Mouse (Mus musculus): ENCODE measurements around the gene Trim75.

The Trim75 gene

DNA sequence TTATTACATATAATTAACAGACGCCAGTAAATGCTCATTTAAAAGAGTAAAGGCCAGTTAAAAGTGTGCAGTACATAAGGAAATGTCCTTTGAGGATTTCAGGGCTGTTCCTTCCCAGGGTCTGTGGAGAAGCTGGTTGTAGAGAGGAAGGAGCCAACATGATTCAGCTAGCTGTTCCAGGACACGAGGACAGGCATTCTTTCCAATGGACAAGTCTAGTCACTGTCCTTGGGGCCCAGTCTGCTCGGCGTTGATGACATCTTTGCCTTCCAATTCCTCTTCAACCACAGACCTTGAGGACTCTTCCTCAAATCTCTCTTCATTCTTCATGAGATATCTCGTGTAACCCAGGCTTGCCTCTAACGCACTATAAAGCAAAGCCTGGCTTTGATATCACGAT lies 42.0 kb downstream of the Trim75 start:
- in situ Hi-C loops (cut with MboI, MseI), result loop anchor here (25.0 kb wide), 1 partner anchor 1917 kb away; the partner anchor contains the start of gene Naf1

- in situ Hi-C loops (cut with MboI, MseI), result loop anchor here (5.0 to 25.0 kb wide), 5 partner anchors 58 to 1917 kb away; partner anchors contain the start of genes Klhl2 and Naf1
Observed at GRCm38 (mm10) chr8:64944831-64945230, 42.8 kb downstream of the Trim75 start.

DNA sequence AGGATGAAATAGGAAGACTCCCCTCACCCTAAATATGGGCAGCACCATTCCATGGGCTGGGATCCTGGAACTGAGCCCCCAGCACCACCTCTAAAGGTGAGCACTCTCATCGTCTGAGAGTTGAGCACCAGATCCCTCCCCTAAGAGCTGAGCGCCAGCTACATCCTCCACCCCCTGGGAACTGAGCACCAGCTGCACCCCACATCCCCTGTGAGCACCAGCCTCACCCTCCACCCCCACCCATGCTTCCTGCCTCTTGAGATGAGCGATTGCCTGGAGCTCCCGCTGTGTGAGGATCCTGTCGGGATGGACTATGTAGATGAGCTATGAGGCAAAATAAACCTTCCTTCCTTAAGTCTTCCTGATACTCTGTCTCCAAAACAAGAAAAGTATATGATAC lies 44.7 kb downstream of the Trim75 start:
- in situ Hi-C loops (cut with MboI, MseI), result loop anchor here (5.0 to 25.0 kb wide), 5 partner anchors 56 to 1919 kb away; partner anchors contain the start of genes Klhl2 and Naf1

- in situ Hi-C loops (cut with MboI, MseI), result loop anchor here (5.0 to 25.0 kb wide), 5 partner anchors 54 to 1921 kb away; partner anchors contain the start of genes Klhl2 and Naf1
Observed at GRCm38 (mm10) chr8:64941495-64941894, 46.1 kb downstream of the Trim75 start.

- in situ Hi-C loops (cut with MboI, MseI), result loop anchor here (5.0 to 25.0 kb wide), 5 partner anchors 54 to 1921 kb away; partner anchors contain the start of genes Klhl2 and Naf1
Observed at GRCm38 (mm10) chr8:64941019-64941418, 46.6 kb downstream of the Trim75 start.

GRCm38 (mm10) chr8:64934997-64935396 lies 52.6 kb downstream of the Trim75 start:
- in situ Hi-C loops (cut with MboI, MseI), result loop anchor here (25.0 kb wide), 1 partner anchor 1927 kb away; the partner anchor contains the start of gene Naf1

Data from T-helper 1 cell (primary cell).